Mouse (Mus musculus): Measurements from ENCODE around the gene Hspe1.

- TF ChIP-seq CTCF (IDR thresholded peaks at IDR 0.05; ENCODE audit: low read depth, low read length), result no peak
- TF ChIP-seq POLR2A (IDR thresholded peaks at IDR 0.05; ENCODE audit: extremely low read depth, insufficient read depth, low read length), result no peak
Observed at GRCm38 (mm10) chr1:55107644-55108043, 19.7 kb downstream of the Hspe1 start.

Data from liver, adult 2 months (tissue).